Mouse (Mus musculus) hindbrain, embryonic 13.5 days (tissue): ENCODE results near the gene Camk2g. TPM values are rescaled to one million over a fixed set of nuclear protein-coding genes. Genes with fewer than 3 reads are reported as not detected.

Source experiments
- ATAC-seq: fragments of 200-750 bp; cut with Nextera tagmentation; 2 replicates; pipeline ENCODE4 v1.8.0; 2017; ENCODE audit warnings: moderate TSS enrichment; ENCODE audit not compliant: low FRiP score
- H3K27ac ChIP-seq: fragments of 300-500 bp; sonication (generic); 2 replicates; pipeline ENCODE4 v1.5.1; 2015; ENCODE audit warnings: inconsistent platforms, mild to moderate bottlenecking, moderate library complexity
- H3K27me3 ChIP-seq: fragments of 300-500 bp; sonication (generic); 2 replicates; pipeline ENCODE4 v1.6.1; 2015; ENCODE audit warnings: mild to moderate bottlenecking, inconsistent platforms
- H3K36me3 ChIP-seq: fragments of 300-500 bp; sonication (generic); 2 replicates; pipeline ENCODE4 v1.6.1; 2015; ENCODE audit warnings: mild to moderate bottlenecking, inconsistent platforms
- H3K4me1 ChIP-seq: fragments of 300-500 bp; sonication (generic); replicated peaks from 2 replicates; pipeline ENCODE4 v1.6.1; 2015; ENCODE audit warnings: inconsistent platforms
- H3K4me2 ChIP-seq: fragments of 300-500 bp; sonication (generic); 2 replicates; pipeline ENCODE4 v1.6.1; 2015; ENCODE audit warnings: inconsistent platforms, mild to moderate bottlenecking, moderate library complexity
- H3K4me3 ChIP-seq: fragments of 300-500 bp; sonication (generic); 2 replicates; pipeline ENCODE4 v1.5.1; 2015; ENCODE audit warnings: mild to moderate bottlenecking, inconsistent platforms
- H3K9ac ChIP-seq: fragments of 300-500 bp; sonication (generic); 2 replicates; pipeline ENCODE4 v1.6.1; 2015; ENCODE audit warnings: mild to moderate bottlenecking, inconsistent platforms
- H3K9me3 ChIP-seq: fragments of 300-500 bp; sonication (generic); 2 replicates; pipeline ENCODE4 v1.6.1; 2016; ENCODE audit warnings: inconsistent platforms
- WGBS: fragments of 180-500 bp; shearing (Covaris S2); methylation state at CpG from one replicate; pipeline ENCODE4 v1.1.7; 2015; 5-methylcytosine and 5-hydroxymethylcytosine counted together
- polyA plus RNA-seq: library from polyadenylated mRNA; unstranded; fragments of >200 nt; fragmentation: Nextera tagmentation; extraction: Ambion mirVana; gene quantifications from 2 replicates; pipeline ENCODE4 v1.2.1, GENCODE M21; 2015

The Camk2g gene
- polyA plus RNA-seq, 1 experiment from 2014 or later: 116 TPM

DNA sequence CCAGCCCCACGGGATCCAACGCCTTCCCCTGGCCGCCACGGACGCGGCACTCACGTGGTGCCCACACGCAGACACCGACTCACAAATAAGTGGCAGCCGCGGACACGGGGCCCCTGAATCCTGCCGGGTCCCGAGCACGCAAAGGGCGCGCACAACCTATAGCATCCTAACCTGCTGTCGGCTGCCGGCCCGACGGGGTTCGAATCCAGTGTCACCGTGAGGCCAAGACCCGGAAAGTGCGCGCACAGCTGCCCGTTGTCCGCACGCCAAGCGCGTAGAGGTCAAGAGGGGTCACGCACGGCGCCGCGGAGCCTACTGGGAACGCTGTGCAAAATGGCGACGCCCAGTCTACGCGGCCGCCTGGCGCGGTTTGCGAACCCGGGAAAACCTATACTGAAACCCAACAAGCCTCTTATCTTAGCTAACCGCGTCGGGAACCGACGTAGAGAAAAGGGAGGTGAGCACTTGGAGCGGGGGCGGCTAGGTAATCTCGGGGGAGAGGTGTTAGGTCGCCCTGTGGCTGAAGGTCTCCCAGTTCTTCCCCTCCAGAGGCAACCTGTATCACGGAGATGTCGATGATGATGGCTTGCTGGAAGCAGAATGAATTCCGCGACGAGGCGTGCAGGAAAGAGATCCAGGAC, 91.0 kb downstream of the Camk2g start, which contains the start of gene Chchd1:
Gene Chchd1, plus strand, starts transcription at position 266 of the 641 bp plus-strand sequence.
- peak within 1 kb of the TSS; percentile 93 for H3K27ac ChIP-seq
- H3K4me1 ChIP-seq: peaks cover 60% of the 10 kb centered on the region
- peak within 1 kb of the TSS; percentile 67 for H3K4me2 ChIP-seq
- H3K9ac ChIP-seq: peak within 1 kb of the TSS; percentile 91
- H3K9me3 ChIP-seq: no peaks in the 10 kb centered on the region
- H3K27me3 ChIP-seq: no peaks in the 10 kb centered on the region
- ATAC-seq: peak; percentile 63
- peaks cover 18% of the 10 kb centered on the region for H3K36me3 ChIP-seq
- H3K4me3 ChIP-seq: peak within 1 kb of the TSS; percentile 77
- under 1% methylated on average over 61 of the region's 61 CpGs for WGBS

DNA sequence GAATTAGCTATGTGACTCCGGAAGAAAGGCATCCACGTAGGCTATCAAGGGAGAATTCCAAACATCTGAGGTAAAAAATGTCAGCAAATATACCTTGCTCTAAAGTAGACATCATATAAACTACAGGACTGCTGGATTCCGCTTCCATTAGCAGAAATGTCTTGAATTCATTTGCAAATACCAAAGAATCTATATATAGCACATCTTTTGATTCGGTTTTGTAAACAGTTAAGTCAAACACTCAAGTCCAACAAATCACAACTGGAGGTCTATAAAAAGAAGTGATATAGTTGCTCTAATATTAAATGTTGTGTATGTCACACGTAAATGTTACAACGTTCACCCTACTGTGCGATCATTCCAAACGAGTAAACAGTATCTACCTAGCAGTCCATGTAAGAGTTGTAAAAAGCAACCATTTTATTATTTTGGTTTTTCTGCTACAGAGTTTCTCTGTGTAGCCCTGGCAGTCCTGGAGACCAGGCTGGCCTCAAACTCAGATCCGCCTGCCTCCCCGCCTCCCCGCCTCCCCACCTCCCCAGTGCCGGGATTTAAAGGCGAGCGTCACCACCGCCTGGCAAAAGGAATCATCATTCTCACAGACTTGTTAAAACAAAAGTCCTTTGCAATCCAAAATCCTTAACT, 91.7 kb downstream of the Camk2g start:
- Histone ChIP-seq H3K4me3 (peak overlapping the region; percentile 77), H3K27me3 (no peaks in the 10 kb centered on the region), H3K9me3 (no peaks in the 10 kb centered on the region), H3K27ac (peak overlapping the region; percentile 93), H3K4me1 (peaks cover 66% of the 10 kb centered on the region), H3K36me3 (peaks cover 18% of the 10 kb centered on the region), H3K4me2 (peak overlapping the region; percentile 67), H3K9ac (peak overlapping the region; percentile 91)
- 15% methylated on average over 15 of the region's 15 CpGs for WGBS
- peak; percentile 9 for ATAC-seq

DNA sequence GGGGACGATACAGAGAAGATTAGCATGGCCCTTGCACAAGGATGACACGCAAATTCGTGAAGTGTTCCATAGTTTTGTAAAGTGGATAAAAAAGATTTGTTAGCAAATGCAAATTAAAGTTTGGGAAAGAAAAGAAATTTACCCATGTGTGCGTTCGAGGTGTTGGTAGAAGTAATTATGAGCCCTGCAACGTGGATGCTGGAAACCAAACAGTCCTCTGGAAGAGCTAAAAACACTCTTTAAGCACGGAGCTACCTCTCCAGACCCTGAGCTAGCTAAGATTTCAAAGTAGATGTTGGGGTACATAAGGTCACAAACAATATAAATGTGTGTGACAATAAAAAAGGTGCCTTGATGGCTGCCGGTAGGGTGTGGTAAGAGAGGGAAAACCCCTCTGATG, 92.3 kb downstream of the Camk2g start:
- peaks cover 69% of the 10 kb centered on the region for H3K4me1 ChIP-seq
- WGBS: 83% methylated on average over 8 of the region's 8 CpGs
- H3K27me3 ChIP-seq: no peaks in the 10 kb centered on the region
- H3K9ac ChIP-seq: peak overlapping the region; percentile 91
- no peak overlapping the region for H3K27ac ChIP-seq
- no peaks in the 10 kb centered on the region for H3K9me3 ChIP-seq
- peak overlapping the region; percentile 67 for H3K4me2 ChIP-seq
- peaks cover 18% of the 10 kb centered on the region for H3K36me3 ChIP-seq
- no peak for ATAC-seq
- H3K4me3 ChIP-seq: peak overlapping the region; percentile 77

DNA sequence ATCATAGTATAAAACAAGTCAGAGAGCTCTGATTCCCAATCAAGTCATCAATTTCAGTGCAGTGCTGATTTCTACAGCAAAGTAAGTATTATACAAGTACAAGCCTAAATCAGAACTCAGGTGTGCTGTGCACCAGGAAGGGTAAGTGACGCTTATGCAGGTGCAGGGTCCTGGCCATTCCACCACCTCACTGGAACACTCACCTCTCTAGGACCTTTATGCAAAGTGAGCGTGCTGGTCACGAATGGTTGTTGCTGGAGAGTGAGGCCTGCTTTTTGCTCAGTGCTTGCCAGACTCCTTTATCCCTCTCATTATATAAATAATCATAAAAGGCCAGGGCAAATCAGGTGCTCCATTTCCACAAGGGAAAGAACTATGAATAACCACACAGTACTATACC, 93.5 kb downstream of the Camk2g start:
- Histone ChIP-seq H3K9ac (no peak overlapping the region), H3K9me3 (no peaks in the 10 kb centered on the region), H3K36me3 (peaks cover 15% of the 10 kb centered on the region), H3K27me3 (no peaks in the 10 kb centered on the region), H3K27ac (no peak overlapping the region), H3K4me2 (no peak overlapping the region), H3K4me1 (peaks cover 75% of the 10 kb centered on the region), H3K4me3 (no peak overlapping the region)
- no peak for ATAC-seq
- WGBS: 89% methylated on average over 3 of the region's 3 CpGs

DNA sequence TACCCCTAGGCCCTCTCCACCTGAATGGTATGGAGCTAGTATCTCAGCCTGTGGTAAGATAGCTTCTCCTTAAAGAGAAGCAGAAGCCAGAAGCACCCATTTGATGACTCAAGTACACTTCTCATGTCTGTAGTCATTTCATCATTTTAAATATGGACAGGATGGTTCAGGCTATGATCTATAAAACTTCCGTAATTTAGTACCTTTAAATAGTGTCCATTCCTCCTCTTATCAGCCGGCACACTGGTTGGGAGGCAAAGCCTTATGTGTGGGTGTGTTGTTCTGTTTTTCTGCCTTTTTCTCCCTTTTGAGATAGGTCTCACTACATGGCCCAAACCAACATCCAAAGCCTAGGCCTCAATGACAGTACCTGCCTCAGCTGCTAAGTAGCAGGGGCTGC, 95.4 kb downstream of the Camk2g start:
- 91% methylated on average over 2 of the region's 2 CpGs for WGBS
- peak overlapping the region; percentile 83 for H3K4me2 ChIP-seq
- H3K27ac ChIP-seq: no peak overlapping the region
- ATAC-seq: no peak
- H3K9me3 ChIP-seq: no peaks in the 10 kb centered on the region
- peak overlapping the region; percentile 65 for H3K4me3 ChIP-seq
- H3K27me3 ChIP-seq: no peaks in the 10 kb centered on the region
- H3K9ac ChIP-seq: peak overlapping the region; percentile 60
- H3K4me1 ChIP-seq: peaks cover 79% of the 10 kb centered on the region
- H3K36me3 ChIP-seq: peaks cover 12% of the 10 kb centered on the region

DNA sequence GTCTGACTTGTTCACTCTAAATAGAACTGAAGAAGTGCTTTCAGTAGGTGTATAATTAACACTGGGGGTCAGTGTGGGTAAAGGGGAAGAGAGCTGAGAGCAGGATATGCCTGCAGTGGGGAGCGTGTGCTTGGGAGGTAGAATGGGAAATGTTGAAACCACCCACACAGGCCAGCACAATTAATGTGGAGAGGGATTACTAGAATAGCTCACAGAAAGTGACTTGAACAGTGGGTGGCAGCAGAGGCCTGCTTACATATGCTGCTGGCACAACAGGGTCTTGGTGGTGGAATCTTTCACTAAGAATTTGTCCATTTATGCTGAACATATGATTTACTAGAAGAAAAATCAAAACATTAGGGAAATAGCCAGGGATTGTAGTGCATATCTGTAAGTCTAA, 96.9 kb downstream of the Camk2g start:
- no peaks in the 10 kb centered on the region for H3K27me3 ChIP-seq
- H3K9ac ChIP-seq: peak overlapping the region; percentile 86
- ATAC-seq: no peak
- H3K9me3 ChIP-seq: no peaks in the 10 kb centered on the region
- H3K4me3 ChIP-seq: peak overlapping the region; percentile 65
- H3K4me1 ChIP-seq: peaks cover 72% of the 10 kb centered on the region
- peaks cover 27% of the 10 kb centered on the region for H3K36me3 ChIP-seq
- 0% methylated on average over 1 of the region's 1 CpGs for WGBS
- peak overlapping the region; percentile 13; the same call in 1 of the 2 replicates for H3K27ac ChIP-seq
- H3K4me2 ChIP-seq: peak overlapping the region; percentile 83

DNA sequence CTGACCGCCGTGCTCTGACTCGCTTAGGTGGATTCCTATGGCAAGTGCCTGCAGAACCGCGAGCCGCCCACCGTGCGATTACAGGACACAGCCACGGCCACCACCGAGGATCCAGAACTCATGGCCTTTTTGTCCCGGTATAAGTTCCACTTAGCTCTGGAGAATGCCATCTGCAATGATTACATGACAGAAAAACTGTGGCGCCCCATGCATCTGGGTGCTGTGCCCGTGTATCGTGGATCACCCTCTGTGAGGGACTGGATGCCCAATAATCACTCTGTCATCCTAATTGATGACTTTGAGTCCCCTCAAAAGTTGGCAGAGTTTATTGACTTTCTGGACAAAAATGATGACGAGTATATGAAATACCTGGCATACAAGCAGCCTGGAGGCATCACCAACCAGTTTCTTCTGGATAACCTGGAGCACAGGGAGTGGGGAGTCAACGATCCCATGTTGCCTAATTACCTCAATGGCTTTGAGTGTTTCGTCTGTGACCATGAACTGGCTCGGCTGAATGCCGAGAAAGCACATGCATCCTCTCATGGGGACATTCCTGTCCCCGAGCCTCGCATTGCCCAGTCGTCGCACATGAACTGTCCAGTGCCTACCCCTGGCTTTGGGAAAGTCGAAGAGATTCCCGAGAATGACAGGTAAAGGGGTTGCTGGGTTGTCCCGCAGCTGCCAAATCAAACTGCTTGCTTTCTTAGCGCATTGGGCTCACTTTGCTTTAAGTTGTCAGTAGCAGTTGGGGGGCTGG, 97.9 kb downstream of the Camk2g start:
- Histone ChIP-seq H3K4me1 (peaks cover 61% of the 10 kb centered on the region), H3K27me3 (no peaks in the 10 kb centered on the region), H3K4me3 (peak overlapping the region; percentile 65), H3K9me3 (no peaks in the 10 kb centered on the region), H3K4me2 (peak overlapping the region; percentile 83), H3K36me3 (peaks cover 38% of the 10 kb centered on the region), H3K9ac (peak overlapping the region; percentile 86), H3K27ac (peak overlapping the region; percentile 96)
- ATAC-seq: no peak
- 12% methylated on average over 27 of the region's 27 CpGs for WGBS

DNA sequence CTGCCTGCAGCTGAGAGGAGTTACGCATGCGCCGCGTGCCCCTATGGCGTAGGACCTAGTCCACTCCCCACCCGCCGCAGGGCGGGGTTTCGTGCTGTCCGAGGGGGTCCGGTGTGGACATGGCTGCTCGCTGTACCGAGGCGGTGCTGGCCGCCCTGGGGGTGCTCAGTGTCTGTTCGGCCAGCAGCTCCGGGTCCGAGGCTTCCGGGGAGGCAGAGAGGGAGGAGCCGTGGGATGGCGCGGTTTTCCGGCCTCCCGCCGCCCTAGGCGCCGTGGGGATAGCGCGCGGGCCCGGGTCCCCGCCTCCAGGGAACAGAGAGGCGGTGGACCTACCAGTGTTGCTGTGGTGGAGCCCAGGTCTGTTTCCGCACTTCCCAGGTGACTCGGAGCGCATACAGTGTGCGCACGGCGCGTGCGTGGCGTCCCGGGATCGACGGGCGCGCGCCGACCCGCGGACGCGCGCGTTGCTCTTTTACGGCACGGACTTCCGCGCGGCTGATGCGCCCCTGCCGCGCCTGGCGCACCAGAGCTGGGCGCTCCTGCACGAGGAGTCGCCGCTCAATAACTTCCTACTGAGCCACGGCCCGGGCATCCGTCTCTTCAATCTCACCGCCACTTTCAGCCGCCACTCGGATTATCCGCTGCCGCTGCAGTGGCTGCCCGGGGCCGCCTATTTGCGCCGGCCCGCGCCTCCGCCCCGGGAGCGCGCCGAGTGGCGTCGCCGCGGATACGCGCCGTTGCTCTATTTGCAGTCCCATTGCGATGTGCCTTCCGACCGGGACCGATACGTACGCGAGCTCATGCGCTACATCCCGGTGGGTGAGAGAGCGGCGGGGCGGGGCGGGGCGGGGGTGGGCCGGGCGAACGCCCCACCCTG, 98.8 kb downstream of the Camk2g start, which contains the start of gene Fut11:
Gene Fut11, plus strand, starts transcription at position 85 of the 877 bp plus-strand sequence.
- peak within 1 kb of the TSS; percentile 83 for H3K4me2 ChIP-seq
- H3K4me1 ChIP-seq: peaks cover 54% of the 10 kb centered on the region
- peaks cover 46% of the 10 kb centered on the region for H3K36me3 ChIP-seq
- WGBS: under 1% methylated on average over 109 of the region's 111 CpGs
- H3K27ac ChIP-seq: peak within 1 kb of the TSS; percentile 96
- H3K9me3 ChIP-seq: no peaks in the 10 kb centered on the region
- no peaks in the 10 kb centered on the region for H3K27me3 ChIP-seq
- H3K4me3 ChIP-seq: peak within 1 kb of the TSS; percentile 65
- H3K9ac ChIP-seq: peak within 1 kb of the TSS; percentile 86
- peak; percentile 94 for ATAC-seq

DNA sequence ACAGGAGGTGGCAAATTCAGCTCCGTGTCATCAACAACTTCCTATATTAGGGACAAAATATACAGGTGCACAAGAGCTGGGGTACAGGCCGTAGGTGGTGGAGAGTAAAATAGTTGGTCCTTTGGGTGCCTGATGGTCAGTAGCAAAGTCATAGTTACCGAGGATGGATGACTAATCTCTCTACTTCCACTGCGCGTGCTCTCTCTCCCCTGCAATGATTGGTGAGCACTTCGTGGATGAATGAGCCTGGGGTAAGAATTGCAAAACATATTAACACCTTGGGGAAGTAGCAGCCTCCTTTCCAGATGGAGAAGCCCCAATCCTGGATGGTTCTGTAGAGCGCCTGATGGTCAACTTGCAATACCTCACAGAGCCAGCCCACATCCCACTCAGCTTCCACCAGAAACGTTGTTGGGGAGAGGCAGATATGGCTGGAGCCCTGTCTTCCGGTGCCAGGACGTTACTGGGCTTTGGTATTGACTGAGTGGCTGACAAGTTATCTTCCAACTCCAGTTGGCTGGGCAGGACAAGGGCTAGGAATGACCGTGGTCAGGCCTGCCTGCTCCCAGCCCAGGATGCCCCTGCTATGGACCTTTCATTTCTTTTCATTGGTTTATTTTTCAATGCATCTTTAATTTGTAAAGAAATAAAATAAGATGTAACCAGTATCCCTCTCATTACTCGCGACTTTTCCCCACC, 99.6 kb downstream of the Camk2g start:
- Histone ChIP-seq H3K9me3 (no peaks in the 10 kb centered on the region), H3K4me2 (peak overlapping the region; percentile 83), H3K4me1 (peaks cover 46% of the 10 kb centered on the region), H3K9ac (peak overlapping the region; percentile 86), H3K36me3 (peaks cover 54% of the 10 kb centered on the region), H3K4me3 (peak overlapping the region; percentile 65), H3K27ac (peak overlapping the region; percentile 96), H3K27me3 (no peaks in the 10 kb centered on the region)
- WGBS: 44% methylated on average over 13 of the region's 13 CpGs
- ATAC-seq: peak; percentile 41

DNA sequence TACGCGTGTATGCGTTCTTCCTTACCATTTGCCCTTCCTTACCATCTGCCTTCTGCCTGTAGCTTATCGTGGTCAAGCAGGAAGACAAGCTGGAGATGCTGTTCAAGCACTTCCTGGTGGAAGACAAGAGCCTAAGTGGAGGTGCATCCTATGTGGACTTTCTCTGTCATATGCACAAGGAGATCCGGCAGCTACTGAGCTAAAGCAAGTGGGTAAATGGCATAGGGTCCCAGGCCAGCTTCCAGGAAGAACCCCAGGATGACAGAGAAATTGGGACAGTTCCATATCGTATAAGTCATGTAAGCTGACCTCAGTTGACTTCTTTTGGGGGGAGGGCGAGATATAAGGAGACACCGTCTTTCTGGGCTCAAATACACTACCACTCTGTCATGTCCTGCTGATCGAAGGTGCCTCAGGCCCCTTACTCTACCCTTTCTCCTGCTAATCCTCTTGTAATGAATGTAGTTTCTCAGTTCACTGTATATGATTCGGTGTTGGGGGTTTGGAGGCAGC, 100.2 kb downstream of the Camk2g start:
- Histone ChIP-seq H3K9ac (no peak overlapping the region; the same call in 1 of the 2 replicates), H3K27me3 (no peaks in the 10 kb centered on the region), H3K36me3 (peaks cover 59% of the 10 kb centered on the region), H3K27ac (peak overlapping the region; percentile 96), H3K9me3 (no peaks in the 10 kb centered on the region), H3K4me1 (peaks cover 39% of the 10 kb centered on the region), H3K4me3 (0 out of 2 replicates have a peak overlapping the region, but pooled peaks have one; percentile 65), H3K4me2 (no peak overlapping the region)
- 95% methylated on average over 10 of the region's 10 CpGs for WGBS
- no peak for ATAC-seq

DNA sequence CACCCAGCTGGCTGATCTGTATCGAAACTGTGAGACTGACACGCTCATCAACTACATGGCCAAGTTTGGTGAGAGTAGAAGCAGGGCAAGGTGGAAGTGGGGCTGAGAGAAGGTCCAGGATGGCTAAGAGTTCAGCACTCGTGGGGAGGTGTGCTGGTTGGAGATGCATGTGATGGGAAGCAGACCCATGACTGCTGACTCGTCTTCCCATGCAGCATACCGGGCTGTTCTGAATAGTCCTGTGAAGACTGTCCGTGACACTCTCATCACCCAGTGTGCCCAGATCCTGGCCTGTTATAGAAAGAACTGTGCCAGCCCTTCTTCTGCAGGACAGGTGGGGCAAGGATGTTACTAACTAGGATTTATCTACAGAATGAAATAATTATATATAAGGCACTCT, 102.1 kb downstream of the Camk2g start:
- peaks cover 76% of the 10 kb centered on the region for H3K36me3 ChIP-seq
- no peak for ATAC-seq
- 91% methylated on average over 6 of the region's 6 CpGs for WGBS

More for the DNA sequence above, 102.1 kb downstream of the Camk2g start:
- no peak overlapping the region for H3K4me2 ChIP-seq
- H3K27ac ChIP-seq: no peak overlapping the region
- no peak overlapping the region for H3K4me3 ChIP-seq
- H3K4me1 ChIP-seq: peaks cover 20% of the 10 kb centered on the region
- H3K9me3 ChIP-seq: no peaks in the 10 kb centered on the region
- no peaks in the 10 kb centered on the region for H3K27me3 ChIP-seq
- H3K9ac ChIP-seq: no peak overlapping the region
